Comparison of ENCODE assay signal across 8 mouse cellular contexts in genomic region chr5:140646171-140646570, GRCm38 (mm10). TPM values are rescaled to one million over a fixed set of nuclear protein-coding genes. Genes with fewer than 3 reads are reported as not detected.
A peak's percentile ranks its signal among the peaks of the same experiment; 100 is the strongest.
DNase-seq lines count a peak whose midpoint lies in the region; ATAC-seq and TF ChIP-seq lines count a peak whose summit lies in the region.

No protein-coding gene starts in this region.

- no peak for TF ChIP-seq CTCF in cortical plate, adult 2 months (IDR thresholded peaks at IDR 0.05; ENCODE audit: extremely low read depth, insufficient read depth, low read length)
- no peak for TF ChIP-seq CTCF in forebrain, postnatal 0 days (IDR thresholded peaks at IDR 0.05; ENCODE audit: low read depth)

- no peak overlapping the region for H3K4me3 ChIP-seq in heart, embryonic 11.5 days (ENCODE audit: low read depth, low read length)
- peak overlapping the region; percentile 91 for H3K4me3 ChIP-seq in cortical plate, adult 2 months (ENCODE audit: insufficient read depth, low read length)
- H3K4me3 ChIP-seq in forebrain, postnatal 0 days (ENCODE audit: low read depth, low read length): peak overlapping the region; percentile 97
- H3K4me3 ChIP-seq in liver, embryonic 15.5 days (replicated peaks): no peak overlapping the region; the same call in 1 of the 2 replicates

- no peak for DNase-seq in heart, adult 8-10 months (ENCODE audit: low spot score)
- DNase-seq in forebrain, postnatal 0 days: no peak
- no peak for DNase-seq in embryo, embryonic 10.5 days (ENCODE audit: low spot score)
- no peak for DNase-seq in lung, adult 18-20 months
- no peak for DNase-seq in cerebellum, adult 11 months

- peak overlapping the region; percentile 79 for H3K4me2 ChIP-seq in heart, embryonic 11.5 days
- H3K4me2 ChIP-seq in forebrain, postnatal 0 days (ENCODE audit: low read depth): peak overlapping the region; percentile 95
- peak overlapping the region; percentile 64 for H3K4me2 ChIP-seq in liver, embryonic 15.5 days

- H3K36me3 ChIP-seq in heart, embryonic 11.5 days (ENCODE audit: control insufficient read depth, insufficient read depth, low read length): no peaks in the 10 kb centered on the region; the same call in 1 of the 2 replicates
- H3K36me3 ChIP-seq in forebrain, postnatal 0 days (ENCODE audit: insufficient read depth): peaks cover 10% of the 10 kb centered on the region; the same call in 1 of the 2 replicates
- H3K36me3 ChIP-seq in liver, embryonic 15.5 days (replicated peaks): 0 out of 2 replicates have a peak, but pooled peaks cover 3% of the 10 kb centered on the region

- H3K27ac ChIP-seq in heart, embryonic 11.5 days (ENCODE audit: low read depth, low read length): no peak overlapping the region
- no peak overlapping the region for H3K27ac ChIP-seq in cortical plate, adult 2 months (ENCODE audit: insufficient read depth, low read length)
- 0 out of 2 replicates have a peak overlapping the region, but pooled peaks have one; percentile 96 for H3K27ac ChIP-seq in forebrain, postnatal 0 days (ENCODE audit: low read depth, low read length)
- peak overlapping the region; percentile 85; the same call in 1 of the 2 replicates for H3K27ac ChIP-seq in liver, embryonic 15.5 days (replicated peaks)

- ATAC-seq in heart, embryonic 11.5 days (replicated peaks; ENCODE audit: insufficient number of reproducible peaks, low FRiP score, low TSS enrichment): no peak
- ATAC-seq in forebrain, postnatal 0 days: no peak
- no peak for ATAC-seq in liver, embryonic 15.5 days (ENCODE audit: insufficient read depth)

- no peaks in the 10 kb centered on the region for H3K9me3 ChIP-seq in heart, embryonic 11.5 days (replicated peaks; ENCODE audit: control insufficient read depth, low read length)
- H3K9me3 ChIP-seq in forebrain, postnatal 0 days (ENCODE audit: low read length): no peaks in the 10 kb centered on the region
- no peaks in the 10 kb centered on the region for H3K9me3 ChIP-seq in liver, embryonic 15.5 days (replicated peaks)

- H3K27me3 ChIP-seq in heart, embryonic 11.5 days (ENCODE audit: control insufficient read depth, insufficient read depth, low read length): no peaks in the 10 kb centered on the region
- H3K27me3 ChIP-seq in forebrain, postnatal 0 days (ENCODE audit: insufficient read depth, low read length): no peaks in the 10 kb centered on the region
- H3K27me3 ChIP-seq in liver, embryonic 15.5 days: peaks cover 7% of the 10 kb centered on the region; the same call in 1 of the 2 replicates

- WGBS in heart, embryonic 11.5 days (ENCODE audit: insufficient replicate concordance): 88% methylated on average over 6 of the region's 6 CpGs
- 37% methylated on average over 6 of the region's 6 CpGs for WGBS in forebrain, postnatal 0 days
- WGBS in liver, embryonic 15.5 days (ENCODE audit: insufficient replicate concordance): 86% methylated on average over 6 of the region's 6 CpGs

- H3K4me1 ChIP-seq in heart, embryonic 11.5 days (ENCODE audit: control insufficient read depth, insufficient read depth, low read length): peaks cover 47% of the 10 kb centered on the region
- H3K4me1 ChIP-seq in cortical plate, adult 2 months (ENCODE audit: control insufficient read depth, insufficient read depth, low read length): peaks cover 4% of the 10 kb centered on the region; the same call in 1 of the 2 replicates
- H3K4me1 ChIP-seq in forebrain, postnatal 0 days (ENCODE audit: insufficient read depth): peaks cover 21% of the 10 kb centered on the region
- H3K4me1 ChIP-seq in liver, embryonic 15.5 days (replicated peaks): peaks cover 94% of the 10 kb centered on the region

- no peak for TF ChIP-seq POLR2A in cortical plate, adult 2 months (IDR thresholded peaks at IDR 0.05; ENCODE audit: extremely low read depth, insufficient read depth, low read length)

- 0 out of 2 replicates have a peak overlapping the region, but pooled peaks have one; percentile 16 for H3K9ac ChIP-seq in heart, embryonic 11.5 days (ENCODE audit: low read depth, low read length)
- H3K9ac ChIP-seq in forebrain, postnatal 0 days: peak overlapping the region; percentile 100
- H3K9ac ChIP-seq in liver, embryonic 15.5 days: peak overlapping the region; percentile 42; the same call in 1 of the 2 replicates

RNA-seq across cellular contexts. Expression of gene Ttyh3, which starts 2.7 kb away (rescaled TPM):
- 26.7 and 28.8 TPM in 2 replicates for polyA plus RNA-seq in heart, embryonic 11.5 days (2014; fragmentation: Nextera tagmentation; extraction: Ambion mirVana)
- total RNA-seq in heart, adult 8-10 months (2022): 10 to 100 TPM in 2 of 4 experiments, 1 to 10 TPM in 2; 8.8 to 11.5 (median 9.9) TPM
- 114 and 119 TPM in 2 replicates for polyA plus RNA-seq in cortical plate, adult 2 months (2012; rRNA removed)
- total RNA-seq in forebrain, postnatal 0 days (2014; rRNA removed): 114 and 163 TPM in 2 replicates
- polyA plus RNA-seq in forebrain, postnatal 0 days (2015; fragmentation: Nextera tagmentation; extraction: Ambion mirVana): 65.0 and 67.9 TPM in 2 replicates
- 6.7 and 7.6 TPM in 2 replicates for polyA plus RNA-seq in liver, embryonic 15.5 days (2015; fragmentation: Nextera tagmentation; extraction: Ambion mirVana)

RNA-seq across cellular contexts. Expression of gene Lfng, which starts 39.1 kb away (rescaled TPM):
- polyA plus RNA-seq in heart, embryonic 11.5 days (2014; fragmentation: Nextera tagmentation; extraction: Ambion mirVana): 2.8 and 3.3 TPM in 2 replicates
- total RNA-seq in heart, adult 8-10 months (2022): 1 to 10 TPM; 6.0 to 8.3 (median 6.9) TPM
- polyA plus RNA-seq in cortical plate, adult 2 months (2012; rRNA removed): 35.1 and 37.0 TPM in 2 replicates
- 39.4 and 53.7 TPM in 2 replicates for total RNA-seq in forebrain, postnatal 0 days (2014; rRNA removed)
- 19.2 and 23.0 TPM in 2 replicates for polyA plus RNA-seq in forebrain, postnatal 0 days (2015; fragmentation: Nextera tagmentation; extraction: Ambion mirVana)
- 11.0 and 12.9 TPM in 2 replicates for polyA plus RNA-seq in liver, embryonic 15.5 days (2015; fragmentation: Nextera tagmentation; extraction: Ambion mirVana)

RNA-seq across cellular contexts. Expression of gene Iqce, which starts 56.0 kb away (rescaled TPM):
- polyA plus RNA-seq in heart, embryonic 11.5 days (2014; fragmentation: Nextera tagmentation; extraction: Ambion mirVana): 8.1 and 10.7 TPM in 2 replicates
- 1 to 10 TPM; 4.5 to 7.8 (median 5.6) TPM for total RNA-seq in heart, adult 8-10 months (2022)
- 57.9 and 60.6 TPM in 2 replicates for polyA plus RNA-seq in cortical plate, adult 2 months (2012; rRNA removed)
- 30.6 TPM in 2 replicates for total RNA-seq in forebrain, postnatal 0 days (2014; rRNA removed)
- 19.0 and 27.1 TPM in 2 replicates for polyA plus RNA-seq in forebrain, postnatal 0 days (2015; fragmentation: Nextera tagmentation; extraction: Ambion mirVana)
- 4.1 and 4.2 TPM in 2 replicates for polyA plus RNA-seq in liver, embryonic 15.5 days (2015; fragmentation: Nextera tagmentation; extraction: Ambion mirVana)

RNA-seq across cellular contexts. Expression of gene Brat1, which starts 58.6 kb away (rescaled TPM):
- 9.0 and 9.8 TPM in 2 replicates for polyA plus RNA-seq in heart, embryonic 11.5 days (2014; fragmentation: Nextera tagmentation; extraction: Ambion mirVana)
- total RNA-seq in heart, adult 8-10 months (2022): 1 to 10 TPM; 6.7 to 8.2 (median 7.8) TPM
- polyA plus RNA-seq in cortical plate, adult 2 months (2012; rRNA removed): 25.2 and 25.5 TPM in 2 replicates
- total RNA-seq in forebrain, postnatal 0 days (2014; rRNA removed): 30.0 and 39.1 TPM in 2 replicates
- 15.8 and 17.4 TPM in 2 replicates for polyA plus RNA-seq in forebrain, postnatal 0 days (2015; fragmentation: Nextera tagmentation; extraction: Ambion mirVana)
- polyA plus RNA-seq in liver, embryonic 15.5 days (2015; fragmentation: Nextera tagmentation; extraction: Ambion mirVana): 7.2 and 7.5 TPM in 2 replicates

Comparison
In these comparisons a context has a peak if more than half of its experiments do, and no peak if none do; other contexts are left out.
1. H3K27ac ChIP-seq: peak in forebrain, postnatal 0 days (single experiment) and liver, embryonic 15.5 days (single experiment); none in heart, embryonic 11.5 days (single experiment) and cortical plate, adult 2 months (single experiment).
2. H3K4me3 ChIP-seq: peak in cortical plate, adult 2 months (single experiment) and forebrain, postnatal 0 days (single experiment); none in heart, embryonic 11.5 days (single experiment) and liver, embryonic 15.5 days (single experiment).
3. H3K9ac ChIP-seq: peak in every context shown above with its lines; median percentile 100 in forebrain, postnatal 0 days; 42 in liver, embryonic 15.5 days; 16 in heart, embryonic 11.5 days.
4. Peak in every context shown above with its lines, with median percentiles within 50 percentile points of each other: H3K4me2 ChIP-seq.